Mouse (Mus musculus) thymus, postnatal 36 days (tissue): ENCODE data around the gene Nagpa.

ENCODE experiments used
- DNase-seq, 2 experiments: peaks; one replicate each; pipeline ENCODE4 v3.0.0; 2022; ENCODE audit warnings: mixed read lengths in 2 of 2

Gene Nagpa

GRCm38 (mm10) chr16:5195080-5195479 lies 8.7 kb downstream of the Nagpa start:
- DNase-seq: peak in 1 of 2 experiments; percentile 20

DNA sequence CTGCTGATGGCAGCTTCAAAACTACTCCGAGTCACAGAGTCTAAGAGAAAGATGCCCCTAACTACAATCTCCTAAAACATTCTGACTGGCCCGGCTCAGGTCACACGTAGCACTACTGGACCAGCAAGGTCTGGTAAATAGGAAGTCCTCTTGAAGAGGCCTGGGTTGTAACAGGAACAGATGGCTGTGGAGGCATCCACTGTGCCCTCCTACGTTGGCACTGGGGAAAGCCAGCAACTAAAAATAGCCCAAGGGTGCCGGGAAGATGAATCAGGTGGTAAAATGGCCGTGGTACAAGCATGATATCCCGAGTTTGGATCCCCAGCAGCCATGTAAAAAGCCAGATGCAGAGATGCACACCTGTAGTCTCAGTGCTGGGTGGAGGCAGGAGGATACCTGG lies 17.6 kb downstream of the Nagpa start:
- DNase-seq: no peak

DNA sequence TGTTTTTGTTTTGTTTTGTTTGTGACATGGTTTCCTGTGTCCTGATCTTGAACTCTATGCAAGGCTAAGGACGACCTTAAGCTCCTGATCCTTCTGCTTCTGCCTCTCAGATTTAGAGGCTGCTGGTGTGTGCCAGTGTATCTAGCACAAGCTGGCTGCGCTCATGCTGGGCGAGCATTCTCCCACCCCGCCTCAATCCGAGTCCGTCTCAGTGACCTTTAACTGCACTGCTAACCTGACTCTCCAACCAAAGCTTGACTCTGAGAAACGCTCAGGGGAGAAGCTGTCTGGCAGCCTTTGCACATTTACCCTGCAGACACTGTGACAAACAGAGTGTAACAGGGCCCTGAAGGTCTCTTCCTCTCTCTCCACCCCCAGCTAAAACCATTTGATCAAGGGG lies 18.1 kb downstream of the Nagpa start:
- no peak for DNase-seq

GRCm38 (mm10) chr16:5184956-5185355 lies 18.9 kb downstream of the Nagpa start:
- DNase-seq: no peak

- no peak for DNase-seq
Measured at GRCm38 (mm10) chr16:5184101-5184500, 19.7 kb downstream of the Nagpa start.

DNA sequence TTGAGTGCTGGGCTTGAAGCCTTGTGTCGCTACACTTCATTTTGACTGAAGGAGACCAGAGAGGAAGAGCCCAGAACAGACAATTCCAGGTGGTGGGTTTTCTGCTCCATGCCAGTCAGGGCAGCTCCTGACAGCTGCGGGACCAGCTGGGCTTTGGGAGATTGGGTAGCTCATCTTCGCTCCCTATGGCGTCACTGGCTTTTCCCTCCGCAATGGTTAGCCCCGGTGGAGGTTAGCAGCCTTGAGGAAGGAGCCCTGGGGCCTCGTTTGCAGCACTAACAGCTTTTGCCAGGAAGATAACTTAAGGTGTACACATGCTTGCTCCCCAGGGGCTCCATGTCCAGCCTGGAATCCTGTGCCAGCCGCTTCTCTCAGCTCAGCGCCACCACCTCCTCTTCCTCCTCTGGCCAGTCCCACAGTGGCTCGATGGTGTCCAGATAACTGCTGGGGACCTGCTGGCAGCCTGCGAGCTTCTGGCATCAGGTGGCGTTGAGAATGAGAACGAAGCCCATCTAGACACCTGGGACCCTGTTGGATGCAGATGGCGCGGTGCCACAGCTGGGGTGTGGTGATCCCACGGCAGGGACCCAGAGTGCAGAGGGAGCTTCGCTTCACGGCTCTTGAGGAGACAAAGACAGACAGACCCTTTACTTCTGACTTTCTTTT lies 20.4 kb downstream of the Nagpa start:
- DNase-seq: no peak

GRCm38 (mm10) chr16:5172636-5173035 lies 31.2 kb downstream of the Nagpa start:
- no peak for DNase-seq

GRCm38 (mm10) chr16:5168829-5169228 lies 35.0 kb downstream of the Nagpa start:
- DNase-seq: no peak

DNA sequence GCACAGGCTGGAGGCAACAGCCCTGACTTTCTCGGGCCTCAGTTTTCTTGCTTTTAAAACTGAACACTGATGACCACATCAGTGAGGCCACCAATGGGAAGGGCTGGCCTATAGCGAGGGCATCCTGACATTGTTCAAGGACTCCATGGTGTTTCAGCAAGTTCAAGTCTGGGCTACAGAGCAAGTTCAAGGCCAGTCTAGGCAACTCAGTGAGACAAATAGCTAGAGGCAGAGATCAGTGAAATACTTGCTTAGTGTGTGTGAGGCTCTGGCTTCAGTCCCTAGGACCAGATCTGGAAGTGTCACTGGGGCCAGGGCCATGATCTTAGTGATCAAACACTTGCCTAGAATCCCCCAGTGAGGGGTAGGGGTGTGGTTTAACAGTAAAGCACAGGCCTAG lies 35.8 kb downstream of the Nagpa start:
- DNase-seq: no peak

- no peak for DNase-seq
Measured at GRCm38 (mm10) chr16:5164327-5164726, 39.5 kb downstream of the Nagpa start.

DNA sequence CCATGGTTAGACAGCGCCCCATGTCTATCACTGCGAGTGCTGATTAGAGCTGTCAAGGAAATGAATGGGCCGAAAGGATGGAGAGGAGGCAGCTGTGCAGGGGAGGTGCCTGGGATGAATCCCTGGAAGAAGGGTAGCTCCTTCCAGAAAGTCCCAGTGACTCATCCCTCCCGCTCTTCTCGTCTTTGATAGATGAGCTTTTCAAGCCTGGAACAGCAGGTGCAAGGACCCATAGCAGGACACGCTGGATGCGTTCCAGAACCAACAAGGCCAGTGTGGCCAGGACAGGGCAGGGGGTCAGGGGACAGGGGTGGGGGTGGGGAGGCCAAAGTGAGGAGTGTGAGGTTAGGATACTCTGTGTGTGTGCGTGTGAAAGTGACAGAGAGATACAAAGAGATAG lies 44.6 kb downstream of the Nagpa start:
- DNase-seq: no peak

DNA sequence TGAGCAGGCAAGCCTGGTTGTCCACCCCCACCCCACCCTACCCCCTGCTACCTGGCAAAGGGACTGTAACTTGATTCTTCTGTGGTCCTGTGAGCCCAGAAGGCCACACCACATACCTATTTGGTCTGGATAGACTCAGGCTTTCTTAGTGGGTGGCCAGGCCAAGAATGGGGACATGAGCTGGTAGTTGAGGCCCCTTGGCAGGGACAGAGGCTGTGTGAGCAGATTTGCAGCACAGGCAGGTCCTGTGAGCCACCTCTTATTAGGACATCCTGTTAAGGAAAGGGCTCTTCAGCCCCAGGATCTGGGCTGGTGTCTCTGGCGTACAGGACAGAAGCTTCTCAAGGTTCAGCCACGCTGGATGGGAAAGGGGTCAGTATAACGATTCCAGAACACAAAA lies 46.7 kb downstream of the Nagpa start:
- no peak for DNase-seq

DNA sequence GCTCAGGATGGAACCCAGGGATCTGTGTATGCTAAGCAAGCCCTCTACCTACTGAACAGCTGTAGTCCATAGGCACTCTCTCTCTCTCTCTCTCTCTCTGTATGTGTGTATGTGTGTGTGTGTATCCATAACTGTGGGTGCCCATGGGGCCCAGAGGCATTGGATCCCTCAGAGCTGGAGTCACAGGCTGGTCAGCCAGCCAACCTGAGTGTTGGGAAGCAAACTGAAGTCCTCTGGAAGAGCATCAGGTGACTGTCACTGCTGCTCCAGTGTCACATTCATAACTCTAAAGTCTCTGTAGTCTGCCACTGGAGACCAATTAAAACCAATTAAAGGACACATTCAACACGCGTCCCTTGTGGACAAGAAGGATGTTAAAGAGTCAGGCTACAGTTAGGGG lies 47.3 kb downstream of the Nagpa start:
- no peak for DNase-seq

DNA sequence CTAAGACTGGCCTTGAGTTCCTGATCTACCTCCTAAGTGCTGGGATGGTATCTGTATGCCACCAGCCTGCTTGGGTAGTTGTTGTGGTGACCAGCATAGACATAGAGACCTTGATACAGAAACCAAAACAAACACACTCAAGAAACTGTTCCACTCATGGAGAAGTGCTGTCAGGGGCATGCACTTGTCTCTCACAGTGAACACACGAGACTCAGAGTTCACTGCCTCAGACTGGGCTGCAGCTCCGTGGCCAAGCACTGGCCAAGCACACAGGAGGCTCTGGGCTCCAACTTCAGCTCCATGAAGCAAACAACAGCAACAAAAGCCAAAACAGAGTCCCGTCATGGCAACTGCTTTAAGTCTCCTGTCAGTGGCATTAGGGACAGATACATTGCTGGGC lies 48.8 kb downstream of the Nagpa start:
- no peak for DNase-seq

GRCm38 (mm10) chr16:5153299-5154026 lies 50.3 kb downstream of the Nagpa start:
- no peak for DNase-seq

- DNase-seq: no peak
Measured at GRCm38 (mm10) chr16:5150544-5150943, 53.3 kb downstream of the Nagpa start.

- DNase-seq: no peak
Measured at GRCm38 (mm10) chr16:5147037-5147385, 56.8 kb downstream of the Nagpa start, which contains the start of gene Sec14l5. TSS of gene Sec14l5 (plus strand) at chr16:5147109.

GRCm38 (mm10) chr16:5146367-5147036 lies 57.3 kb downstream of the Nagpa start:
- peak in 1 of 2 experiments; percentile 19 for DNase-seq

- peak; percentile 11 to 40 for DNase-seq
Measured at GRCm38 (mm10) chr16:5145570-5145969, 58.2 kb downstream of the Nagpa start.
